Mouse (Mus musculus) embryo, embryonic 11 days (tissue): ENCODE measurements around the gene Ccdc146.
A peak's percentile ranks its signal among the peaks of the same experiment; 100 is the strongest.
"Not testable (repeated sequence)": the region's sequence is repeated elsewhere in the genome, so short reads cannot be mapped to it uniquely, and the experiment has no call there.

Source experiments
- DNase-seq: peaks from one replicate; pipeline ENCODE4 v3.0.0-alpha.2; 2015

The Ccdc146 gene

GRCm38 (mm10) chr5:21386432-21386831, 38.0 kb downstream of the Ccdc146 start:
- no peak for DNase-seq

- no peak for DNase-seq
Observed at GRCm38 (mm10) chr5:21384976-21385375, 39.5 kb downstream of the Ccdc146 start.

GRCm38 (mm10) chr5:21384252-21384960, 40.1 kb downstream of the Ccdc146 start:
- DNase-seq, result no peak

GRCm38 (mm10) chr5:21383392-21384251, 40.9 kb downstream of the Ccdc146 start:
- DNase-seq, result no peak

GRCm38 (mm10) chr5:21382678-21383077, 41.8 kb downstream of the Ccdc146 start:
- no peak for DNase-seq

GRCm38 (mm10) chr5:21381986-21382385, 42.5 kb downstream of the Ccdc146 start:
- DNase-seq, result no peak

GRCm38 (mm10) chr5:21378397-21378796, 46.1 kb downstream of the Ccdc146 start:
- DNase-seq, result no peak

- no peak for DNase-seq
Observed at GRCm38 (mm10) chr5:21376935-21377334, 47.5 kb downstream of the Ccdc146 start.

GRCm38 (mm10) chr5:21373180-21373518, 51.3 kb downstream of the Ccdc146 start:
- no peak for DNase-seq

GRCm38 (mm10) chr5:21372493-21373179, 51.8 kb downstream of the Ccdc146 start, which contains the start of gene Fgl2:
Fgl2 (plus strand) TSS chr5:21372642.
- DNase-seq, result peak; percentile 88

- no peak for DNase-seq
Observed at GRCm38 (mm10) chr5:21371920-21372319, 52.6 kb downstream of the Ccdc146 start.

GRCm38 (mm10) chr5:21370218-21370947, 54.1 kb downstream of the Ccdc146 start:
- DNase-seq, result no peak

GRCm38 (mm10) chr5:21367514-21367913, 57.0 kb downstream of the Ccdc146 start:
- DNase-seq, result no peak

- DNase-seq, result no peak
Observed at GRCm38 (mm10) chr5:21366338-21367053, 58.0 kb downstream of the Ccdc146 start.

GRCm38 (mm10) chr5:21363343-21363742, 61.1 kb downstream of the Ccdc146 start:
- no peak for DNase-seq

GRCm38 (mm10) chr5:21358648-21359047, 65.8 kb downstream of the Ccdc146 start:
- no peak for DNase-seq

GRCm38 (mm10) chr5:21351678-21352077, 72.8 kb downstream of the Ccdc146 start:
- no peak for DNase-seq

- no peak for DNase-seq
Observed at GRCm38 (mm10) chr5:21348366-21348765, 76.1 kb downstream of the Ccdc146 start.

GRCm38 (mm10) chr5:21342265-21342664, 82.2 kb downstream of the Ccdc146 start:
- DNase-seq, result not testable (repeated sequence)

- no peak for DNase-seq
Observed at GRCm38 (mm10) chr5:21332119-21332518, 92.4 kb downstream of the Ccdc146 start.

- DNase-seq, result no peak
Observed at GRCm38 (mm10) chr5:21331656-21332055, 92.8 kb downstream of the Ccdc146 start.
